Mouse (Mus musculus) CD4-positive naive resting alpha-beta T cell, adult 76 days (primary cell): Measurements from ENCODE around the gene Zfp62. TPM values are rescaled to one million over a fixed set of nuclear protein-coding genes. Genes with fewer than 3 reads are reported as not detected.

ENCODE experiments used
- total RNA-seq: library from RNA; stranded (reverse); gene quantifications from one replicate; pipeline ENCODE4 v1.2.4, GENCODE M21; 2023

Zfp62 gene
- 106 TPM for total RNA-seq

GRCm38 (mm10) chr11:49203129-49203768, at the start of gene Zfp62:
Gene Zfp62 (plus strand): TSS chr11:49203292.

DNA sequence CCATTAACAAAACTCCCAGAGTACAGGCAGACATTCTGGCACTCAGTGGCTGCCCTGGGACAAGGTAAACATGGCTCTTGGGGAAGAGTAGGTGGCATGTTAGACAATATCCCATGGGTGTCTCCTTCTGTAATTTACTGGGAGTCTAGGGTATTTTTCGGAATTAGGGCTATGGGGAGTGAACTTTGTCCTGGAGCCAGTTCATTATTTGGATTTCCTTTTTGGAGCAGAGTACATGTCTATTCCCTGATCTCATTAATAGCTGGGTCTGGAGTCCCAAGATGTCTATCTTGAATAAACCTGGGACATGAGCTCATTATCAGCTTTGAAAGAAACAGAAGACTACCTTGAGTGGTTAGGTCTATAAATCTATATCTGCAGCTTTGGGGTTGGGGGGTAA, 49.0 kb upstream of the Zfp62 start, which contains the start of gene Olfr1394:
Olfr1394 (plus strand) TSS at position 301 of the 400 bp plus-strand sequence.

DNA sequence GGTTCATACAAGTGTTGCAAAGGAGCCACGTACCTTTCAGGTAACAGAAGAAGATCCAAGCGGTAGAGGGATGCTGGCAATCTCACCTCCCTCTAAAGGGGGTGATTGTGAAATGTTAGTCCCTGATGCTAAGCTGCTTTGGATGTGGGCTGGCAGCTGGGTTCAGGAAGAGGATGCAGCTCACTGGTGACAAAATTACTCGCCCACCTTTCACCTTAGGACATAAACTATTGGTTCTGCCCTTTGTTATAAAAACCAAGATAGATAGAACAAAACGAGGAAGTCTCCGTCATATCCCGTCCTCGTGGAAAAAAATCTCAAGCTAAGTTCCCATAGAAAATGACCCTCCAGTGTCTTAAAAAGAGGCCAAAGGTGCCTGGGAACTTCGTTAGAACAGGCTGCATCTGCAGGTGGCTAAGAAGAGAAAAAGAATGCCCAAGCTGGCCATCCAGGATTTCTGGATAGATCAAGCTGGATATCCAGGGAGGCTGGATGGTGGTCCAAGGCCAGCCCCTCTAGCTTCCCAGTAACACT, 16.1 kb upstream of the Zfp62 start, which contains the start of gene Btnl9:
Btnl9 (minus strand) TSS at position 205 of the 534 bp plus-strand sequence.

DNA sequence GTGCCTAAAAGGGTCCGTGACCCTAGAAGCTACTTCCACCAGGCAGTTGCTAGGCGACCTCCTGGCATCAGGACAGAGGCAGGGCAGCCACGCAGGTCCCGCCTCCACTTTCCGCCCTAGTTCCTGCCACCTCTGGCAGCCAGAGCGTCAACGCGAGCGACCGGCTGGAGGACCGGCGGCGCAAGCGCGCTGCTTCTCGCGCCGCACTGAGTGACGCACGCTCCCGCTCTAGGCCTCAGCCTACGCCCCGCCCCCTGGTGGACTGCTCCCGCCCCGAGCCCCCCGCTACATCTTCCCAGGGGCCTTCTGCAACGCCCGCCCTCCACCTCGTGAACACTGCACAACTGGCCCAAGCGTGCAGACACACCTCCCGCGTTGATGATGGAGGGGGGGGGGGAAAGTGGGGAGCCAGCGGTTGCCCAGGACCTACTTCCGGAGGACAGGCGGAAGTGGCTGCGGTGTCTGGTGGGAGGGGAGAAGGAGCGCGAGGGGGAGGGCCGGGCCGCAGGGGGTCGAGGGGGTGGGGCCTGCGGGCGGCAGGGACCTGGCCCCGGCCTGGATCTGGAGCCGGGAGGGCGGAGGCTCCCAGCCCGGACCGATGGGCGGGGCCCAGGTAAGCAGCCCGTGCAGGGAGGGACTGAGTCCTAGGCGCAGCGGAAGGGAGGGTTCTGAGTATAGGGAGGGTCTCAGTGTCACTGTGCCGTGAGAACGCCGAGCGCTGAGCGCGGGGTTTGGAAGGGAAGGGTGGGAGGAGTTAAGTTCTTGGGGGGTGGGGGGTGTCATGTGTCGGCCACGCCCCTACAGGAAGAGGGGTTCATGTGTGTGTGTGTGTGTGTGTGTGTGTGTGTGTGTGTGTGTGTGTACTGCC, 40.9 kb downstream of the Zfp62 start, which contains the start of gene Mgat1:
Mgat1 (plus strand) TSS at position 465 of the 868 bp plus-strand sequence.

Other genes with a start within 250 kb of the Zfp62 start
- 1.8 TPM for gene Olfr56, start 224.4 kb upstream of the Zfp62 start, total RNA-seq
- 101 TPM for gene 9930111J21Rik1, start 223.9 kb upstream of the Zfp62 start, total RNA-seq
- 12.5 TPM for gene Gm12185, start 211.1 kb upstream of the Zfp62 start, total RNA-seq
- gene Tgtp1, start 209.1 kb upstream of the Zfp62 start, total RNA-seq = 51.4 TPM
- gene 9930111J21Rik2, start 152.1 kb upstream of the Zfp62 start, total RNA-seq = 128 TPM
- 70.1 TPM for gene Tgtp2, start 139.1 kb upstream of the Zfp62 start, total RNA-seq
- 87.3 TPM for gene Ifi47, start 126.7 kb upstream of the Zfp62 start, total RNA-seq
- not detected for gene Olfr1396, start 88.4 kb upstream of the Zfp62 start, total RNA-seq
- gene Olfr1395, start 61.0 kb upstream of the Zfp62 start, total RNA-seq = not detected
- not detected for gene Olfr1394, start 48.9 kb upstream of the Zfp62 start, total RNA-seq
- not detected for gene Btnl9, start 16.1 kb upstream of the Zfp62 start, total RNA-seq
- 46.4 TPM for gene Mgat1, start 40.9 kb downstream of the Zfp62 start, total RNA-seq
- gene Olfr1393, start 75.0 kb downstream of the Zfp62 start, total RNA-seq = 0.44 TPM
- not detected for gene Olfr1392, start 82.0 kb downstream of the Zfp62 start, total RNA-seq
- not detected for gene Olfr10, start 101.4 kb downstream of the Zfp62 start, total RNA-seq
- not detected for gene Olfr1391, start 119.5 kb downstream of the Zfp62 start, total RNA-seq
- not detected for gene Olfr1390, start 131.9 kb downstream of the Zfp62 start, total RNA-seq
- gene Olfr1389, start 219.8 kb downstream of the Zfp62 start, total RNA-seq = not detected
- not detected for gene Olfr1388, start 233.3 kb downstream of the Zfp62 start, total RNA-seq